Comparison of ENCODE assay signal across 8 mouse cellular contexts in genomic region chr7:44997940-44998428, GRCm38 (mm10). TPM values are rescaled to one million over a fixed set of nuclear protein-coding genes. Genes with fewer than 3 reads are reported as not detected.
DNase-seq lines count a peak whose midpoint lies in the region; ATAC-seq and TF ChIP-seq lines count a peak whose summit lies in the region.

No protein-coding gene starts in this region.

- TF ChIP-seq EP300 in liver, postnatal 0 days (IDR thresholded peaks at IDR 0.05; ENCODE audit: low read depth): no peak

- peak overlapping the region; percentile 90 for H3K27ac ChIP-seq in heart, embryonic 13.5 days (replicated peaks)
- H3K27ac ChIP-seq in ES-E14 (ENCODE audit: insufficient read depth, low read depth, low read length, poor library complexity, severe bottlenecking): peak overlapping the region; percentile 45; the same call in 1 of the 2 replicates
- peak overlapping the region; percentile 82 for H3K27ac ChIP-seq in forebrain, embryonic 15.5 days (replicated peaks)
- peak overlapping the region; percentile 92 for H3K27ac ChIP-seq in liver, postnatal 0 days (ENCODE audit: low read depth)

- H3K36me3 ChIP-seq in heart, embryonic 13.5 days: peaks cover 67% of the 10 kb centered on the region
- H3K36me3 ChIP-seq in ES-E14 (ENCODE audit: control insufficient read depth, insufficient read depth, low read length, poor library complexity, severe bottlenecking): peaks cover 41% of the 10 kb centered on the region
- H3K36me3 ChIP-seq in forebrain, embryonic 15.5 days: peaks cover 29% of the 10 kb centered on the region
- peaks cover 41% of the 10 kb centered on the region for H3K36me3 ChIP-seq in liver, postnatal 0 days (replicated peaks; ENCODE audit: insufficient read depth, low read length)

- peak overlapping the region; percentile 87 for H3K9ac ChIP-seq in heart, embryonic 13.5 days
- peak overlapping the region; percentile 79 for H3K9ac ChIP-seq in ES-E14 (ENCODE audit: insufficient read depth, low read depth, low read length, poor library complexity, severe bottlenecking)
- H3K9ac ChIP-seq in forebrain, embryonic 15.5 days (replicated peaks): peak overlapping the region; percentile 66
- peak overlapping the region; percentile 79 for H3K9ac ChIP-seq in liver, postnatal 0 days (replicated peaks)

- no peak for TF ChIP-seq CTCF in liver, postnatal 0 days (IDR thresholded peaks at IDR 0.05; ENCODE audit: low read depth)

- peak overlapping the region; percentile 92 for H3K4me2 ChIP-seq in heart, embryonic 13.5 days
- H3K4me2 ChIP-seq in forebrain, embryonic 15.5 days (replicated peaks): peak overlapping the region; percentile 76
- H3K4me2 ChIP-seq in liver, postnatal 0 days (ENCODE audit: low read depth, low read length): peak overlapping the region; percentile 74

- intact Hi-C loops in heart, postnatal 25 days (cut with DNase I): no loop called here

- ATAC-seq in heart, embryonic 13.5 days (ENCODE audit: extremely low read depth, insufficient number of reproducible peaks, low FRiP score, low TSS enrichment): no peak; the same call in 1 of the 2 replicates
- ATAC-seq in forebrain, embryonic 15.5 days (replicated peaks): no peak; the same call in 1 of the 2 replicates
- ATAC-seq in liver, postnatal 0 days: peak; percentile 7; the same call in 1 of the 2 replicates

- in situ Hi-C loops in ES-E14 (cut with MboI; ENCODE audit: low sequenced_read_pairs in 2 of 2, unreplicated experiment in 2 of 2): no loop called here

- 2% methylated on average over 15 of the region's 15 CpGs for WGBS in heart, embryonic 13.5 days
- WGBS in forebrain, embryonic 15.5 days: 4% methylated on average over 15 of the region's 15 CpGs
- WGBS in liver, postnatal 0 days (ENCODE audit: insufficient replicate concordance): 2% methylated on average over 15 of the region's 15 CpGs

- H3K4me3 ChIP-seq in heart, embryonic 13.5 days: peak overlapping the region; percentile 62
- peak overlapping the region; percentile 85 to 92 for H3K4me3 ChIP-seq in ES-E14 (ENCODE audit: insufficient read depth in 1 of 2, low read depth in 1 of 2, low read length in 2 of 2, poor library complexity in 1 of 2, severe bottlenecking in 1 of 2)
- peak overlapping the region; percentile 63 for H3K4me3 ChIP-seq in forebrain, embryonic 15.5 days
- H3K4me3 ChIP-seq in liver, postnatal 0 days (ENCODE audit: low read depth, low read length): peak overlapping the region; percentile 63

- peaks cover 44% of the 10 kb centered on the region for H3K4me1 ChIP-seq in heart, embryonic 13.5 days
- peaks cover 2 to 14% of the 10 kb centered on the region in 2 experiments; a peak in 1 of 4 replicates for H3K4me1 ChIP-seq in ES-E14 (ENCODE audit: control insufficient read depth in 2 of 2, insufficient read depth in 2 of 2, low read length in 2 of 2, poor library complexity in 1 of 2)
- peaks cover 26% of the 10 kb centered on the region for H3K4me1 ChIP-seq in forebrain, embryonic 15.5 days
- H3K4me1 ChIP-seq in liver, postnatal 0 days (ENCODE audit: insufficient read depth): peaks cover 26% of the 10 kb centered on the region

- H3K9me3 ChIP-seq in heart, embryonic 13.5 days: no peaks in the 10 kb centered on the region
- H3K9me3 ChIP-seq in ES-E14 (ENCODE audit: control insufficient read depth, insufficient read depth, low read depth, low read length): no peaks in the 10 kb centered on the region
- no peaks in the 10 kb centered on the region for H3K9me3 ChIP-seq in forebrain, embryonic 15.5 days
- H3K9me3 ChIP-seq in liver, postnatal 0 days (ENCODE audit: low read length): no peaks in the 10 kb centered on the region

- DNase-seq in heart, postnatal 25 days (ENCODE audit: low spot score): no peak
- no peak for DNase-seq in ES-E14 (ENCODE audit: low read depth, low spot score)
- DNase-seq in liver, postnatal 0 days: no peak
- no peak for DNase-seq in thymus, postnatal 0 days (ENCODE audit: low spot score)
- DNase-seq in cerebellum, postnatal 14 days: no peak
- DNase-seq in right cerebral cortex, adult 2 months (ENCODE audit: low spot score in 2 of 2): no peak

- H3K27me3 ChIP-seq in heart, embryonic 13.5 days (replicated peaks): no peaks in the 10 kb centered on the region
- no peaks in the 10 kb centered on the region for H3K27me3 ChIP-seq in forebrain, embryonic 15.5 days
- no peaks in the 10 kb centered on the region for H3K27me3 ChIP-seq in liver, postnatal 0 days (ENCODE audit: insufficient read depth, low read length)

TF ChIP-seq in ES-E14, 5 proteins besides CTCF, POLR2A, EP300 and RAD21:
- no peak for TF ChIP-seq ZNF384 (IDR thresholded peaks at IDR 0.05; ENCODE audit: low read depth, low read length)
- no peak for TF ChIP-seq ZC3H11A (IDR thresholded peaks at IDR 0.05; ENCODE audit: borderline replicate concordance, low read depth, low read length)
- no peak for TF ChIP-seq MAFK (IDR thresholded peaks at IDR 0.05; ENCODE audit: insufficient read depth, low read depth, low read length)
- TF ChIP-seq HCFC1 (IDR thresholded peaks at IDR 0.05; ENCODE audit: borderline replicate concordance, insufficient read depth, low read length): no peak
- no peak for TF ChIP-seq CHD2 (IDR thresholded peaks at IDR 0.05; ENCODE audit: low read depth, low read length)

RNA-seq across cellular contexts. Expression of gene Bcl2l12, which starts 0.5 kb away (rescaled TPM):
- polyA plus RNA-seq in heart, embryonic 13.5 days (2015; fragmentation: Nextera tagmentation; extraction: Ambion mirVana): 36.0 and 36.3 TPM in 2 replicates
- total RNA-seq in heart, postnatal 25 days (2021): 10 to 100 TPM; 10.2 to 11.2 TPM
- 11.9 and 13.0 TPM in 2 replicates for total RNA-seq in ES-E14 (2012; rRNA removed)
- polyA plus RNA-seq in forebrain, embryonic 15.5 days (2015; fragmentation: Nextera tagmentation; extraction: Ambion mirVana): 19.2 and 21.8 TPM in 2 replicates
- polyA plus RNA-seq in liver, postnatal 0 days (2015; fragmentation: Nextera tagmentation; extraction: Ambion mirVana): 11.7 and 13.1 TPM in 2 replicates
- polyA plus RNA-seq in thymus, postnatal 0 days (2015; fragmentation: Nextera tagmentation; extraction: Ambion mirVana): 66.6 and 68.8 TPM in 2 replicates

RNA-seq across cellular contexts. Expression of gene Irf3, which starts 0.5 kb away (rescaled TPM):
- 63.6 and 68.1 TPM in 2 replicates for polyA plus RNA-seq in heart, embryonic 13.5 days (2015; fragmentation: Nextera tagmentation; extraction: Ambion mirVana)
- 10 to 100 TPM; 28.3 to 30.9 TPM for total RNA-seq in heart, postnatal 25 days (2021)
- 45.9 and 68.4 TPM in 2 replicates for total RNA-seq in ES-E14 (2012; rRNA removed)
- 62.6 and 66.6 TPM in 2 replicates for polyA plus RNA-seq in forebrain, embryonic 15.5 days (2015; fragmentation: Nextera tagmentation; extraction: Ambion mirVana)
- 35.9 and 38.0 TPM in 2 replicates for polyA plus RNA-seq in liver, postnatal 0 days (2015; fragmentation: Nextera tagmentation; extraction: Ambion mirVana)
- 138 and 145 TPM in 2 replicates for polyA plus RNA-seq in thymus, postnatal 0 days (2015; fragmentation: Nextera tagmentation; extraction: Ambion mirVana)

RNA-seq across cellular contexts. Expression of gene Prmt1, which starts 11.6 kb away (rescaled TPM):
- polyA plus RNA-seq in heart, embryonic 13.5 days (2015; fragmentation: Nextera tagmentation; extraction: Ambion mirVana): 438 and 486 TPM in 2 replicates
- 100 to 1,000 TPM; 105 to 111 TPM for total RNA-seq in heart, postnatal 25 days (2021)
- total RNA-seq in ES-E14 (2012; rRNA removed): 413 and 429 TPM in 2 replicates
- 703 and 728 TPM in 2 replicates for polyA plus RNA-seq in forebrain, embryonic 15.5 days (2015; fragmentation: Nextera tagmentation; extraction: Ambion mirVana)
- 73.2 and 76.8 TPM in 2 replicates for polyA plus RNA-seq in liver, postnatal 0 days (2015; fragmentation: Nextera tagmentation; extraction: Ambion mirVana)
- 364 and 365 TPM in 2 replicates for polyA plus RNA-seq in thymus, postnatal 0 days (2015; fragmentation: Nextera tagmentation; extraction: Ambion mirVana)

RNA-seq across cellular contexts. Expression of gene Scaf1, which starts 18.2 kb away (rescaled TPM):
- polyA plus RNA-seq in heart, embryonic 13.5 days (2015; fragmentation: Nextera tagmentation; extraction: Ambion mirVana): 27.0 and 27.1 TPM in 2 replicates
- 10 to 100 TPM; 45.5 to 49.7 TPM for total RNA-seq in heart, postnatal 25 days (2021)
- 39.0 and 39.2 TPM in 2 replicates for total RNA-seq in ES-E14 (2012; rRNA removed)
- polyA plus RNA-seq in forebrain, embryonic 15.5 days (2015; fragmentation: Nextera tagmentation; extraction: Ambion mirVana): 42.8 and 47.1 TPM in 2 replicates
- polyA plus RNA-seq in liver, postnatal 0 days (2015; fragmentation: Nextera tagmentation; extraction: Ambion mirVana): 7.5 and 8.1 TPM in 2 replicates
- polyA plus RNA-seq in thymus, postnatal 0 days (2015; fragmentation: Nextera tagmentation; extraction: Ambion mirVana): 19.6 and 20.1 TPM in 2 replicates

RNA-seq across cellular contexts. Expression of gene Rras, which starts 19.8 kb away (rescaled TPM):
- 71.6 and 82.6 TPM in 2 replicates for polyA plus RNA-seq in heart, embryonic 13.5 days (2015; fragmentation: Nextera tagmentation; extraction: Ambion mirVana)
- total RNA-seq in heart, postnatal 25 days (2021): 10 to 100 TPM; 48.9 to 56.6 TPM
- total RNA-seq in ES-E14 (2012; rRNA removed): 11.1 and 14.4 TPM in 2 replicates
- polyA plus RNA-seq in forebrain, embryonic 15.5 days (2015; fragmentation: Nextera tagmentation; extraction: Ambion mirVana): 10.4 and 11.5 TPM in 2 replicates
- 25.4 and 31.4 TPM in 2 replicates for polyA plus RNA-seq in liver, postnatal 0 days (2015; fragmentation: Nextera tagmentation; extraction: Ambion mirVana)
- polyA plus RNA-seq in thymus, postnatal 0 days (2015; fragmentation: Nextera tagmentation; extraction: Ambion mirVana): 35.8 and 37.0 TPM in 2 replicates
